Mouse (Mus musculus) leukemia stem cell, adult 10-12 weeks (primary cell): ENCODE measurements around the gene Kcnk7. TPM values are rescaled to one million over a fixed set of nuclear protein-coding genes. Genes with fewer than 3 reads are reported as not detected.

Source experiments
- polyA plus RNA-seq: library from polyadenylated mRNA; stranded (reverse); fragments of >175 nt; gene quantifications from 2 replicates; pipeline ENCODE4 v1.2.3, GENCODE M21; 2012; ENCODE audit warnings: low replicate concordance

Kcnk7 gene
- polyA plus RNA-seq: 1.1 and 3.7 TPM in 2 replicates

GRCm38 (mm10) chr19:5704163-5704800, at the start of gene Kcnk7:
TSS of gene Kcnk7 (plus strand) at chr19:5704367.

GRCm38 (mm10) chr19:5662981-5663913, 40.9 kb upstream of the Kcnk7 start, which contains the start of gene Sipa1:
TSS of gene Sipa1 (minus strand) at chr19:5663707.

GRCm38 (mm10) chr19:5688200-5689087, 15.7 kb upstream of the Kcnk7 start, which contains the start of the genes Map3k11 and Pcnx3:
TSS of gene Map3k11 (plus strand) at chr19:5688742.
TSS of gene Pcnx3 (minus strand) at chr19:5688908.

GRCm38 (mm10) chr19:5725767-5726515, 21.8 kb downstream of the Kcnk7 start, which contains the start of gene Ehbp1l1:
TSS of gene Ehbp1l1 (minus strand) at chr19:5726317.

GRCm38 (mm10) chr19:5729444-5729815, 25.3 kb downstream of the Kcnk7 start, which contains the start of gene Fam89b:
TSS of gene Fam89b (minus strand) at chr19:5729653.

GRCm38 (mm10) chr19:5740320-5741317, 36.5 kb downstream of the Kcnk7 start, which contains the start of gene Ltbp3:
TSS of gene Ltbp3 (plus strand) at chr19:5740904.

Other genes with a start within 250 kb of the Kcnk7 start
- gene Ccdc85b, start 246.5 kb upstream of the Kcnk7 start, polyA plus RNA-seq: 11.4 and 13.8 TPM in 2 replicates
- gene Fibp, start 243.8 kb upstream of the Kcnk7 start, polyA plus RNA-seq: 11.1 and 197 TPM in 2 replicates
- 0.34 and 1.2 TPM in 2 replicates for gene Ctsw, start 235.9 kb upstream of the Kcnk7 start, polyA plus RNA-seq
- 0.91 and 1.5 TPM in 2 replicates for gene Efemp2, start 230.4 kb upstream of the Kcnk7 start, polyA plus RNA-seq
- gene Mus81, start 216.0 kb upstream of the Kcnk7 start, polyA plus RNA-seq: 58.4 and 60.0 TPM in 2 replicates
- 2,530 and 3,476 TPM in 2 replicates for gene Cfl1, start 213.9 kb upstream of the Kcnk7 start, polyA plus RNA-seq
- gene 1700020D05Rik, start 200.6 kb upstream of the Kcnk7 start, polyA plus RNA-seq: 0.35 and 0.47 TPM in 2 replicates
- gene Snx32, start 193.8 kb upstream of the Kcnk7 start, polyA plus RNA-seq: 4.1 and 8.2 TPM in 2 replicates
- gene Ovol1, start 143.7 kb upstream of the Kcnk7 start, polyA plus RNA-seq: not detected in 2 replicates
- 16.9 and 32.7 TPM in 2 replicates for gene Ap5b1, start 136.3 kb upstream of the Kcnk7 start, polyA plus RNA-seq
- gene Rnaseh2c, start 102.5 kb upstream of the Kcnk7 start, polyA plus RNA-seq: 248 and 435 TPM in 2 replicates
- 46.4 and 73.1 TPM in 2 replicates for gene Kat5, start 94.1 kb upstream of the Kcnk7 start, polyA plus RNA-seq
- 61.2 and 268 TPM in 2 replicates for gene Rela, start 66.9 kb upstream of the Kcnk7 start, polyA plus RNA-seq
- 361 and 570 TPM in 2 replicates for gene Sipa1, start 40.7 kb upstream of the Kcnk7 start, polyA plus RNA-seq
- 157 and 178 TPM in 2 replicates for gene Map3k11, start 15.6 kb upstream of the Kcnk7 start, polyA plus RNA-seq
- gene Pcnx3, start 15.5 kb upstream of the Kcnk7 start, polyA plus RNA-seq: 468 and 751 TPM in 2 replicates
- gene Ehbp1l1, start 21.9 kb downstream of the Kcnk7 start, polyA plus RNA-seq: 268 and 413 TPM in 2 replicates
- 41.3 and 119 TPM in 2 replicates for gene Fam89b, start 25.3 kb downstream of the Kcnk7 start, polyA plus RNA-seq
- 2.3 and 4.5 TPM in 2 replicates for gene Ltbp3, start 36.5 kb downstream of the Kcnk7 start, polyA plus RNA-seq
- 56.3 and 57.0 TPM in 2 replicates for gene Scyl1, start 67.1 kb downstream of the Kcnk7 start, polyA plus RNA-seq
- 18.0 and 18.2 TPM in 2 replicates for gene Frmd8, start 170.9 kb downstream of the Kcnk7 start, polyA plus RNA-seq
- gene Slc25a45, start 173.4 kb downstream of the Kcnk7 start, polyA plus RNA-seq: 0.65 and 5.0 TPM in 2 replicates
- 1.4 and 2.3 TPM in 2 replicates for gene Tigd3, start 189.8 kb downstream of the Kcnk7 start, polyA plus RNA-seq
- gene Dpf2, start 208.6 kb downstream of the Kcnk7 start, polyA plus RNA-seq: 15.3 and 54.9 TPM in 2 replicates
- gene Cdc42ep2, start 220.4 kb downstream of the Kcnk7 start, polyA plus RNA-seq: 1.8 and 1.9 TPM in 2 replicates